Mouse (Mus musculus): ENCODE data around the gene Prss32.

The Prss32 gene

GRCm38 (mm10) chr17:23843812-23844273 is at the start of gene Prss32, which contains the start of gene Prss41:
Prss32 (plus strand) TSS chr17:23843855.
Prss41 (minus strand) TSS chr17:23844172.
- peak; percentile 61 for DNase-seq

- no peak for DNase-seq
These were observed 48.3 kb upstream of the Prss32 start for GRCm38 (mm10) chr17:23795323-23795722.

GRCm38 (mm10) chr17:23797316-23797715 is 46.3 kb upstream of the Prss32 start:
- DNase-seq = no peak

- DNase-seq = no peak
These were observed 42.0 kb upstream of the Prss32 start for GRCm38 (mm10) chr17:23801627-23802026.

GRCm38 (mm10) chr17:23802746-23803365 is 40.8 kb upstream of the Prss32 start:
- DNase-seq = peak; percentile 95 to 98

- DNase-seq = peak; percentile 75 to 81
These were observed 40.2 kb upstream of the Prss32 start for GRCm38 (mm10) chr17:23803366-23804041.

- DNase-seq = no peak
These were observed 39.1 kb upstream of the Prss32 start for GRCm38 (mm10) chr17:23804426-23805085.

- peak in 1 of 2 experiments; percentile 42 for DNase-seq
These were observed 36.8 kb upstream of the Prss32 start for GRCm38 (mm10) chr17:23806867-23807266.

GRCm38 (mm10) chr17:23807918-23808317 is 35.7 kb upstream of the Prss32 start:
- no peak for DNase-seq

GRCm38 (mm10) chr17:23815641-23816040 is 28.0 kb upstream of the Prss32 start:
- DNase-seq = no peak

GRCm38 (mm10) chr17:23818579-23818978 is 25.1 kb upstream of the Prss32 start:
- no peak for DNase-seq

GRCm38 (mm10) chr17:23819235-23819634 is 24.4 kb upstream of the Prss32 start:
- DNase-seq = no peak

- DNase-seq = no peak
These were observed 22.9 kb upstream of the Prss32 start for GRCm38 (mm10) chr17:23820731-23821130.

GRCm38 (mm10) chr17:23822094-23822493 is 21.6 kb upstream of the Prss32 start:
- peak in 1 of 2 experiments; percentile 19 for DNase-seq

- no peak for DNase-seq
These were observed 20.6 kb upstream of the Prss32 start for GRCm38 (mm10) chr17:23823018-23823417.

GRCm38 (mm10) chr17:23823614-23824013 is 20.0 kb upstream of the Prss32 start:
- DNase-seq = no peak

- DNase-seq = no peak
These were observed 18.1 kb upstream of the Prss32 start for GRCm38 (mm10) chr17:23825591-23825990.

- peak; percentile 71 to 77 for DNase-seq
These were observed 15.2 kb upstream of the Prss32 start for GRCm38 (mm10) chr17:23828271-23829001.

GRCm38 (mm10) chr17:23829064-23829619 is 14.5 kb upstream of the Prss32 start, which contains the start of gene Elob:
Elob (minus strand) TSS chr17:23829136.
- peak; percentile 82 to 87 for DNase-seq

- no peak for DNase-seq
These were observed 12.5 kb upstream of the Prss32 start for GRCm38 (mm10) chr17:23831201-23831600.

GRCm38 (mm10) chr17:23836006-23836575 is 7.6 kb upstream of the Prss32 start, which contains the start of gene Prss33:
Prss33 (minus strand) TSS chr17:23836056.
- DNase-seq = no peak

GRCm38 (mm10) chr17:23841145-23841544 is 2.5 kb upstream of the Prss32 start:
- DNase-seq = peak; percentile 41 to 60
